Mouse (Mus musculus) layer of hippocampus, adult 8-10 months (tissue): Measurements from ENCODE around the gene Tbxa2r. TPM values are rescaled to one million over a fixed set of nuclear protein-coding genes. Genes with fewer than 3 reads are reported as not detected.

Source experiments
- DNase-seq, 2 experiments: peaks; one replicate each; pipeline ENCODE4 v3.0.0; 2022; ENCODE audit warnings: low spot score in 2 of 2
- total RNA-seq, 4 experiments: library from RNA; stranded (reverse); gene quantifications; 2 replicates each; pipeline ENCODE4 v1.2.4; 2022

The Tbxa2r gene
- total RNA-seq, 4 experiments from 2014 or later: 1.1 to 1.4 (median 1.4) TPM

GRCm38 (mm10) chr10:81319741-81320549, 8.6 kb upstream of the Tbxa2r start:
- DNase-seq: peak in 1 of 2 experiments; percentile 53

DNA sequence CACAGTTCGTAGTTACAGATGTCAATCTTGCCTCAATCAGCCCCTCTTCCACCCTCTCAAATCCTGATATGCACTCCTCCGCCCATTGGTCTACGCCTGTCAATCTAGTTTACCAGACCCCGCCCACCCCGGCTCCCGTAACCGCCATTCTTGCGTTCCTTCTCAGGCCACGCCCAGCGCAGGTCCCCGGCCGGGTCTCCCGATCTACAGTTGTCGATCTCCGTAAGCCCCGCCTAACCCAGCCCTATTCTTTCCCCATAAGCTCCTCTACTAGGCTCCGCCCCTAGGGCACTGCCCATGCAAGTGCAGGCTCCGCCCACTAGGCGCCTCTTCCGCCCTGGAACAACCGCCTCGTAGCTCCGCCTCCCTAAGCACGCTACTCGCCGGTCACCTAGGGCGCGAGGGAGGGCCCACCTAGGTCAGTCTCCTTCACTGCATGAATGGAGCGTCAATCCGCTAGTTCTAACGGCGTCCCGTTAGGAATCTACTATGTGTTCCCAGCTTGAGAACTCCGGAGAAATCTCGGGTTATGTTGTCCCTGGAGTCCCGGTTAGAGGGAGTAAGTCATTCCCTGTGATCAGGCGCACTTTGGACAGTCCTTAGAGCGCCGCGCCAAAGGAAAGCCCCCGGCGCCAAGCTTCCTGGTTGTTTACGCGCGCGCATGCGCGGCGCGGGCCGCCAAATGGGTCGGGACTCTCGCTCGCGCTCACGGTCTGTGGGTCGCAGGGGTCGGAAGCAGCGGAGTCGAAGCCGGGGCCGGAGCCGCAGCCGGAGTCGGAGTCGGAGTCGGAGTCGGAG, 7.8 kb upstream of the Tbxa2r start, which contains the start of gene Cactin:
Gene Cactin, plus strand, starts transcription at position 554 of the 798 bp plus-strand sequence.
- DNase-seq: peak; percentile 99 to 100

DNA sequence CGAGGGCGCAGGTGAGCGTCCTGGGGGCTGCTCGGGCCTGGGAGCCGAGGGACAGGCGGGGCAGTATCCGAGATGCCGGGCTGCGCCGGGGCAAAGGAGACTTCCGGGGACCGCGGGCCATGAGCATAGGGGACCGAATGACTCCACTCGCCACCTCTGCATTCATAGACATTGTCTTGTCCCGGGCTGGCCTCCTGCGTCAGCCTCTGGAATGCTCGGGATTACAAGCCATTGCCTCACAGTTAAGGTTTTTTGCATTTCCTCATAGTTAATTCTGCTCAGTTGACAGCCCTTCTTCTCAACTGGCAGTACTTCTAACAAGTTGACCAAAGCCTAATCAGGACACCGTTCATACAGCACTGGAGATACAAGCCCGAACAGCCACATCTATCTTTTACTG, 7.1 kb upstream of the Tbxa2r start:
- DNase-seq: no peak

GRCm38 (mm10) chr10:81322444-81322843, 6.1 kb upstream of the Tbxa2r start:
- DNase-seq: no peak

DNA sequence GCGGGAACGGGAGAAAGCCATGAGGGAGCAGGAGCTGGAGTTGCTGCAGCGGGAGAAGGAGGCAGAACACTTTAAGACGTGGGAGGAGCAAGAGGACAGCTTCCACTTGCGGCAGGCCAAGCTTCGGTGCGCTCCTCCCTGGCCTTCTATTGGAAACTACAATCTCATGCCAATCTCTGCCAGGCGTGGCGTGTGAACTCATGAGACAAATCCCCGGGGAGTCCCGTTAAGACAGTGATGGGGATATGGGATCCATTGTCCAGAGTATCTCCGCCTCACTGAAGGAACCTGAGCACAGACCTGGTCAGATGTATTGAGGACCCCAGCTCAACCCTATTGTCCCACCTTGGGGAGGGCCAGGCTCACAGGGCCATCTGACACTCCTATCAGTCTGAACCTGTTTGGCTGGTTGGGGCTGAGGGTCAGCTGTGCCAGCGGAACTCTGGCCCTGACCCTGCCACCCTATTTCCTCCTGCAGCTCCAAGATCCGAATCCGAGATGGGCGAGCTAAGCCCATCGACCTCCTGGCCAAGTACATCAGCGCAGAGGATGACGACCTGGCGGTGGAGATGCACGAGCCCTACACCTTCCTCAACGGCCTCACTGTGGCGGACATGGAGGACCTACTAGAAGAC, 5.3 kb upstream of the Tbxa2r start:
- no peak for DNase-seq

DNA sequence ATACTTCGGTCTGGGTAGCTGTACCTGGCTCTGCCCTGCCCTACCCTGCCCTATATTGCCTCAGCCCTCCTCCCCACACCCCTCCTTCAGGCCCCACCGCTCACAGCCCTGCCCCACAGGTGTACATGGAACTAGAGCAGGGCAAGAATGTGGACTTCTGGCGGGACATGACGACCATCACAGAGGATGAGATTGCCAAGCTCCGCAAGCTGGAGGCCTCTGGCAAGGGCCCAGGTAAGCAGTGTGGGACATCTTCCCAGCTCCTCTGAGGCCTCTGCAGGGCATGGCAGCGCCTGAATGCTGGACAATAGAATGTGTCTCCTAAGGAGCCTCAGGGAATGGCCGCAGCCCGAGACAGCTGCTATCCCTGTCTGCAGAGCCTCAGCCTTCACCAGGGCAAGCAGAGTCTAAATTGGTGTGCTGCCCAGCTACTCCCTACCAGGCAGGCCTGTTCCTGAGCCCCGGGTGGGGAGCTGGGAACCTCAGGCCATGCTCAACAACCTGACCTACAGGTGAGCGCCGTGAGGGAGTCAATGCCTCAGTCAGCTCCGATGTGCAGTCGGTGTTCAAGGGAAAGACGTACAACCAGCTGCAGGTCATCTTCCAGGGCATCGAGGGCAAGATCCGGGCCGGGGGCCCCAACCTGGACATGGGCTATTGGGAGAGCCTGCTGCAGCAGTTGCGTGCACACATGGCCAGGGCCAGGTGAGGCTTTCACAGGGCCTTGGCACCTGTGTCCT, 4.6 kb upstream of the Tbxa2r start:
- DNase-seq: no peak

GRCm38 (mm10) chr10:81325176-81325575, 3.4 kb upstream of the Tbxa2r start:
- no peak for DNase-seq

- no peak for DNase-seq
Observed at GRCm38 (mm10) chr10:81325781-81326180, 2.8 kb upstream of the Tbxa2r start.

DNA sequence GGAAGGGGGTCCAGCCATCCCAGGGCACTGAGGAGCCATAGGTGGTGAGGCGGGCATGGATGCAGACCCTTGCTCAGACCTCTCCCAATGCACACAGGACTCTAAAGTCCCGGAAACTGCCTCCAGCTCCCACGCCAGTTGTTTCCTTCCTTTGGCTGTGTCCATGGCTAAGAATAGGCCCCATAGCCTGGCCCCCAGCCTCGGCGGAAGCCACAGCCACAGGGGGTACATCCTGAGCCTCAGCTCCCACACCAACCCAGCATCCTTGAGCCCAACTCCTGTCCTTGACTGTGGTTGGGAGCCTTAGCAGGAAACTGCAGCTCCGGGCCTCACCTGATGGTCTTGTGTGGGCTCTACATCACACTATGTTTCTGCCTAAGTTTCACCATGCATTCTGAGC, 1.7 kb upstream of the Tbxa2r start:
- DNase-seq: no peak

GRCm38 (mm10) chr10:81327959-81328358, 572 bp upstream of the Tbxa2r start:
- no peak for DNase-seq

- DNase-seq: no peak
Observed at GRCm38 (mm10) chr10:81329194-81329975, 854 bp downstream of the Tbxa2r start.

DNA sequence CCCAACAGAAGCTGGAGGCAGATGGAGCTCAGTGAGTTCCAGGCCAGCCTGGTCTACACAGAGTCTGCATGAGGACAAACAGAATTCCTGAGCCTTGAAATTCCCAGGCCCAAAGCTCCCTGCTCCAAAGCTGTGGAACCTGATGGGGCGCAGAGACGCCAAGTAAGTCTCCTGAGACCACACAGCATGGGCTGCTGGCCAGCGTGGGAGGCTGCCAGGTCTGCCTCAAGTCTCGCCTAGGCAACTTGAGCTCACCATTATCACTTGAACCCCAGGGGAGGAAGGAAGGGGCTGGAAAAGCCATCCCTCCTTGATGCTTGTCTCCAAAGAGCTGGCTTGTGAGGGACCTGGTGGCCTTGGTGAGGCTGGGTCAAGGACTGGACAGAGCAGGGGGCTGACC, 1.5 kb downstream of the Tbxa2r start:
- DNase-seq: no peak

GRCm38 (mm10) chr10:81332277-81332676, 3.7 kb downstream of the Tbxa2r start:
- no peak for DNase-seq

DNA sequence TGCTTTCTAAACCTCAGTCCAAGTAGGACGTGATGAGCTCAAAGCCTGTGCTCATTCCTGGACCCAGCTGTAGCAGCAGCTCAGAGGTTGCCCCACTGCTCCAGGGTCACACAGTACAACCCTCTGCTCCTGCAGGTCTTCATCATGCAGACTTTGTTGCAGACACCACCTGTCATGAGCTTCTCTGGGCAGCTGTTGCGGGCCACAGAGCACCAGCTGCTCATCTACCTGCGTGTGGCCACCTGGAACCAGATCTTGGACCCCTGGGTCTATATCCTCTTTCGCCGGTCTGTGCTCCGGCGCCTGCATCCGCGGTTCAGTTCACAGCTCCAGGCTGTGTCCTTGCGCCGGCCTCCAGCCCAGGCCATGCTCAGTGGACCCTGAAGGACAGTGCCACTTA, 5.8 kb downstream of the Tbxa2r start:
- DNase-seq: no peak

- DNase-seq: no peak
Observed at GRCm38 (mm10) chr10:81335393-81336340, 7.1 kb downstream of the Tbxa2r start.

DNA sequence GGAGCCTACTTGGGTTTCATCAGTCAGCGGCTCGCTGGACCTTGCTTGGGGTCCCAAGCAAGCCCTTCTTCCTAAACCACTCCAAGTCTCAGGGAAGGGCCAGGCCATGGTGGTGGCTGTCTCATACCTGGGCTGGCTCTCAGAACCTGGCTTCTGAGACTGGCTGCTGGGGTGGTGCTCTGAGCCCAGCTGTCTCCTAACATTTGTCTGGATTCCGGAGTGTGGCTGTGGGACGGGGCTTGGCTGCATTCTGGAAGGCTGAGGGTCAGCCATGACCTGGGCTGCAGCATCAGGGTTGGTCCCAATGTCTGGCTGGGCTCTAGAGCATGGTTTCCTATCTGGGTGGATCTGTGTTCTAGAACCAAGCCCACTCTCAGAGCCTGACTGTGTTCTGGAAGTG, 8.0 kb downstream of the Tbxa2r start:
- DNase-seq: no peak

- no peak for DNase-seq
Observed at GRCm38 (mm10) chr10:81340551-81341332, 12.2 kb downstream of the Tbxa2r start.

- no peak for DNase-seq
Observed at GRCm38 (mm10) chr10:81341333-81341949, 12.9 kb downstream of the Tbxa2r start.
